In genomic region chr4:7894914-7895313, GRCm38 (mm10) we compare ENCODE assay signal across 27 mouse cellular contexts.
DNase-seq lines count a peak whose midpoint lies in the region; ATAC-seq lines count a peak whose summit lies in the region.
"Had no signal": no experiment of that assay in that cellular context is flagged by ENCODE, and none has a peak within 500 bp of the region (broad histone marks: within the 10 kb centered on the region; RNA-seq: fewer than 3 reads in every experiment).

No protein-coding gene starts in this region.

- no peaks in the 10 kb centered on the region for H3K36me3 ChIP-seq in forebrain, embryonic 14.5 days (ENCODE audit: control insufficient read depth, insufficient read depth, low read length)
- H3K36me3 ChIP-seq in forebrain, embryonic 15.5 days, result no peaks in the 10 kb centered on the region
- H3K36me3 ChIP-seq: limb, embryonic 13.5 days; lung, embryonic 15.5 days; midbrain, embryonic 12.5 days had no signal

- H3K4me1 ChIP-seq in forebrain, embryonic 14.5 days (ENCODE audit: control insufficient read depth, insufficient read depth, low read length), result no peaks in the 10 kb centered on the region
- H3K4me1 ChIP-seq in forebrain, embryonic 15.5 days, result peaks cover 4% of the 10 kb centered on the region; the same call in 1 of the 2 replicates
- H3K4me1 ChIP-seq: limb, embryonic 13.5 days; lung, embryonic 15.5 days; midbrain, embryonic 12.5 days had no signal

- no peaks in the 10 kb centered on the region for H3K27me3 ChIP-seq in forebrain, embryonic 14.5 days (replicated peaks; ENCODE audit: control insufficient read depth, insufficient read depth, low read length)
- no peaks in the 10 kb centered on the region for H3K27me3 ChIP-seq in forebrain, embryonic 15.5 days
- H3K27me3 ChIP-seq: limb, embryonic 13.5 days; lung, embryonic 15.5 days; midbrain, embryonic 12.5 days had no signal

- ATAC-seq in forebrain, embryonic 14.5 days, result no peak
- no peak for ATAC-seq in forebrain, embryonic 15.5 days (replicated peaks)
- ATAC-seq: activated CD4-positive, CD25-positive, alpha-beta regulatory T cell, adult 4 months; CD4-positive, CD25-positive, alpha-beta regulatory T cell, adult 4 months; forebrain, embryonic 16.5 days; hindbrain, embryonic 16.5 days; intestine, embryonic 16.5 days had no signal

- no peaks in the 10 kb centered on the region for H3K9me3 ChIP-seq in forebrain, embryonic 14.5 days (replicated peaks; ENCODE audit: control insufficient read depth, low read length)
- no peaks in the 10 kb centered on the region for H3K9me3 ChIP-seq in forebrain, embryonic 15.5 days
- H3K9me3 ChIP-seq: limb, embryonic 13.5 days; lung, embryonic 15.5 days; midbrain, embryonic 12.5 days had no signal

- no peak overlapping the region for H3K4me3 ChIP-seq in forebrain, embryonic 14.5 days (ENCODE audit: low read depth, low read length)
- no peak overlapping the region for H3K4me3 ChIP-seq in forebrain, embryonic 15.5 days
- H3K4me3 ChIP-seq: layer of hippocampus, adult 2 months; limb, embryonic 13.5 days; lung, embryonic 15.5 days; midbrain, embryonic 12.5 days had no signal

- no peak overlapping the region for H3K27ac ChIP-seq in forebrain, embryonic 14.5 days (ENCODE audit: low read depth, low read length)
- no peak overlapping the region for H3K27ac ChIP-seq in forebrain, embryonic 15.5 days (replicated peaks)
- H3K27ac ChIP-seq: layer of hippocampus, adult 2 months; limb, embryonic 13.5 days; lung, embryonic 15.5 days; midbrain, embryonic 12.5 days had no signal

- no peak overlapping the region for H3K4me2 ChIP-seq in forebrain, embryonic 14.5 days (ENCODE audit: low read length)
- no peak overlapping the region for H3K4me2 ChIP-seq in forebrain, embryonic 15.5 days (replicated peaks)
- H3K4me2 ChIP-seq: limb, embryonic 13.5 days; liver, embryonic 11.5 days; lung, embryonic 15.5 days; midbrain, embryonic 12.5 days had no signal

- no peak overlapping the region for H3K9ac ChIP-seq in forebrain, embryonic 14.5 days (ENCODE audit: low read length)
- no peak overlapping the region for H3K9ac ChIP-seq in forebrain, embryonic 15.5 days (replicated peaks)
- H3K9ac ChIP-seq: limb, embryonic 13.5 days; lung, embryonic 15.5 days; midbrain, embryonic 12.5 days had no signal

- WGBS in forebrain, embryonic 14.5 days, result 61% methylated on average over 4 of the region's 4 CpGs
- 54% methylated on average over 4 of the region's 4 CpGs for WGBS in forebrain, embryonic 15.5 days

- peak; percentile 1 for DNase-seq in forebrain, embryonic 14.5 days (ENCODE audit: low spot score)
- DNase-seq in layer of hippocampus, adult 8-10 months (ENCODE audit: low spot score in 2 of 2), result peak; percentile 4 to 25
- DNase-seq in layer of hippocampus, adult 9-10 months (ENCODE audit: low spot score), result no peak
- peak; percentile 36 for DNase-seq in brain, adult 2 months (ENCODE audit: low read depth, low spot score)
- peak; percentile 17 for DNase-seq in telencephalon, adult 2 months (ENCODE audit: low read depth, low spot score)
- no peak for DNase-seq in thymus, postnatal 14 days
- no peak for DNase-seq in ovary, postnatal 36 days (ENCODE audit: low spot score)
- DNase-seq: adrenal gland, adult 2 months; adrenal gland, postnatal 36 days; cerebellum, adult 8-10 months; cerebellum, postnatal 25 days; kidney, postnatal 14 days; right cerebral cortex, adult 18-20 months; spleen, adult 18-20 months; thymus, adult 18-20 months; thymus, postnatal 36 days had no signal

Comparison
In these comparisons a context has a peak if more than half of its experiments do, and no peak if none do; other contexts are left out.
1. DNase-seq: peak in forebrain, embryonic 14.5 days (single experiment), layer of hippocampus, adult 8-10 months (2 of 2), brain, adult 2 months (single experiment) and telencephalon, adult 2 months (single experiment); none in layer of hippocampus, adult 9-10 months (single experiment), thymus, postnatal 14 days (single experiment) and ovary, postnatal 36 days (single experiment).